Mouse (Mus musculus) heart, postnatal 36 days (tissue): ENCODE results near the gene Invs. TPM values are rescaled to one million over a fixed set of nuclear protein-coding genes. Genes with fewer than 3 reads are reported as not detected.

ENCODE experiments used
- DNase-seq, 2 experiments: peaks; one replicate each; pipeline ENCODE4 v3.0.0; 2021 to 2022
- intact Hi-C: fragments of 180-260 bp; cut with DNase I; formaldehyde crosslinking; loops from one replicate; pipeline ENCODE4 v1.15.1; 2025
- total RNA-seq, 2 experiments: library from RNA; stranded (reverse); gene quantifications; 2 replicates each; pipeline ENCODE4 v1.2.3; 2021

Gene Invs
- total RNA-seq, 2 experiments from 2014 or later = 2.5 to 3.4 TPM

DNA sequence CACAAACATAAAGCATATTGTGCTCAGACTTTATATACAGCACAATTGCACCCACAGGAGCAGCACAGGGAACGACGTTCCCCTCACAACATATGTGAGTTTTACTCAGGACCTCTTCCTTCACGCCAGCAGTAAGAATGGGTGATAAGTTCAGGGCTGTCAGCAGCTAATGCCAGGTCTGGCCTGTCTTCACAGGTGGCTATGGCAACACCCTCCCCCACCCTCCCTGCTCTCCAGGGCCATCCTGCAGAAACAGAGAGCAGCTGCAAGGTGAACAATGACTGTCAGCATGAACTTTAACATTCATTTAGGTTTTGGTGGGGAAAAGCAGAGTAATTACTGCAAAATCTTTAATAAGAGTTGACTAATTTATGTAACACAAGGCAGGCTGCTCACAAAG, 147.9 kb downstream of the Invs start:
- no peak for DNase-seq
- intact Hi-C loops = no loop called here

DNA sequence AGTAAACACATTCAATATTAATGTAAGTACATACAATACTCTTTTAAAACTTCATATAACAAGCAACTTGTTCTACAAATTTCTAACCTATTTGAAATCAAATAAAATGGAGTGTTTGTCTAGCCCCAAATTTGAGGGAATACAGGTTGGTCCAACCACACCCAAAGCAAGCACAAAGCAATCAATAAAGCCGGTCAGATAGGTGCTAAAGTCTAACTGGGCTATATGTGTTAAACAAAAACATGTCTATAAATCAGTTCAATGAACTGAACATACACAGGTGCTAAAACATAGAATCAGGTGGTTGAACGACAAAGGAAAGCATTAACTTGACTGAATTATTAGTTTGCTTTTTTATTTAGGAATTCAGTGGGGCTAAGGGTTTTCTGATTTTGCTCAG, 148.5 kb downstream of the Invs start:
- no peak for DNase-seq
- intact Hi-C loops = no loop called here

DNA sequence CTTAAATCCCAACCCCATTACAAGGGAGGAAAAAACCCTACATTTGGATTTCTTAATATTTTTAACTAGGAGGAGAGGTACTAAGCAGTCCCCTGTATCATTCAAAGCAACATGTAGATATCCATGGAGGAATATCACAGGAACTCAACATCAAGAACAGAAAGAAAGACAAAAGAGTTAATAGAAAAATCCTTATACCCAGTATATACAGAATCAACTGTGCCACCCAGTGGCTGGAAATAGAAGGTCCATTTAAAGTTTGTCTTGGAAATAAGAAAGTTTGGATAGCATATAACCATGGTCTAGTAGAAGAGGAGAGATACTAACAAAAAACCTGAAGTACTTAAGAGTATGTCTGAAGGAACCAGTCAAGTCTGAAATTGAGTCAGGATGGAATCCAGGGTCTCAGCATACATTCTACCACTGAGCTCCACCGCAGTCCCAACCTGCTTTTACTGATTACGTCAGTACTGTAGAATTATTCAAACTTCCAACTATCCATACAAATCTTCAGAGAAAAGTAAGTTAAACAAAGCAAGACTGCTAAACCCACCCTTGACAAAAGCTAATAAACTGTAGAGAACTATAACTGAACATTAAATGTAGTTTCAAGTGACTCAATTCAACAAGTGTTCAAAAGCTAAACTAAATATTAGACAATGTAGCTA, 174.7 kb downstream of the Invs start:
- intact Hi-C loops = no loop called here
- no peak for DNase-seq

DNA sequence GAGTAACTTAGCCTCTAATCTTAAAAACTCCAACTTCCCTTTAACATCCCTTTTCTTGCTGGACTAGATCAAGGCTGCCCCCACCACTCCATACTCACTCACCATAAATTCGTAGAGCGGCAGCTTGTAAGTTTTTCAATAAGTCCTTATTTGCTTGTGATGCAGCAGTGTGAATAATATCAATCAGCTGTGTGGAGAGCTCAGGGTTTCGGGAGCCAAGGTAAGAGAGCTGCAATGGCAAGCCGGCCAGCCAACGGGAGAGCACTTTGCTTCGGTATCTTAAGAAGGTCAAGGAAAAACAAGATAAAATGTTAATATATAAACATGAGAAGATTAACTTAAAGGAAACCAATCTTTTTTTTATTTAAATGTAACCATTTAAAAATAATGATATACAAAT, 178.9 kb downstream of the Invs start:
- no peak for DNase-seq
- intact Hi-C loops = no loop called here

DNA sequence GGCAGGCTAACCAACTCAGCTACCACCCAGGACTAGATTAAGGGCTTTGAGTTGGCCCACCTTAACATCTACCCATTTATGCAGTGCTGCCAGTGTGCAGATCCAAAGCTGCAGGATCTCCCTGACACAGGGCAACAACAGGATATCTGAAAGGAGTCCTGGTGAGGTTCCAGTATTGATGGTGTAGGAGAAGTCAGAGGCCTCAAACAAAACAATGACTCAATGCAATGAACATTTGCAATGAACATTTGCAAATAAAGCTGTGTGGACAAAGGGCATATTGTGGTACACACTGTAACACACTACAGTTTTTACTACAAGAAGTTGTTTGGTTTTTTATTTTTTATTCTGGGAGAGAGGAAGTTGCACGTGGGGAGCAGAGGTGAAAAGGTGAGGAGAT, 181.5 kb downstream of the Invs start:
- intact Hi-C loops = no loop called here

DNA sequence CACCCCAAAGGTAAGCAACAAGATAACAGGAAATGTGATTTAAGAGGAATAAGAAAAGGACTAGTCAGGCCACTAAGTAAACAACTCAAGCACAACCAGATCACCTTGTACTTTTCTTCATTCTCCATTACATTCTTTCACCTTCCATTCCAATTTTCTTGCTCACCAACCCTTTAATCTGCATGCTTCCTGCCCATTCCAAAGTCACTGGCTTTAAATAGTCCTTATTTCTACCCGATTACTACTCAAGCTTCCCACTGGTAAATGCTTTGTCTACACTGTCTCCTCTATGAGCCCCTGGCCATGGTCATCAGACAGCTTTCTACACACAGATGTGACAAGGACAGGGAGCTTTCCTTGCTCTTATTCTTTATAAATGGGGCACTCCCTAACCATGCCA, 191.4 kb downstream of the Invs start:
- no peak for DNase-seq
- intact Hi-C loops = loop anchor here (5.0 kb wide), 1 partner anchor 424 kb away; the partner anchor contains the start of gene Nr4a3

More for the DNA sequence above, 181.5 kb downstream of the Invs start:
- no peak for DNase-seq

DNA sequence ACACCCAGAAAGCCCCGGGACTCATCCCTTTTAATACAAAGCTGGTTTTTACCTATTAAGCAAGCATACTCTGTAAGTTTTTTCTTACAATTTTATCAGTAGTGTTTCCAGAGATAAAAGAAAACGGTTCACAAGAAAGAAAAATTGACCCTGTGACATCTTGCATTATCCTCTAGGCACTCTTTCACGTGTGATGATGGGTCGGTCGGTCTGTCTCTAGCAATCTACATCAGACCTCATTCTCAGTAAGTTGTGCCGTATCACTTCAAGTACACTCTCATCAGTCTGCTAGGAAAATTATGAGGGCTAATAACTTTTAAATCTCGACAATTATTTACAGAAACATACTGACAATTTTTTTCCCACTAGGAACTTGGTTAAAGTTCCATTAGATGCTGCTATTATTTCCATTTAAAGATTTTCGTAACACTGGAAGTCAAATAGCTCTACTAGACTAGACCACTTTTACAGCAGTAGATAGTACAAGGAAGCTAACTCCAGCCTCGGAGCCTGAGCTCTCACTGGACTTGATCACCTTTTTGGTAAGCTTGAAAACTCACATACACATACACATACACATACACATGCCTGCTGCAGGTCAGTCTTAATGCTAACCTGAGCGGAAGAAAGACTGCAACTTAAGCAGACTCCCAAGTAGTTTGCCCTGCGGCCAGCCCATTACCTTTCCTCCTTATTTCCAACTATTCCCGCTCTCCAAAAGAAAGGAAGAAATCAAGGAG, 192.7 kb downstream of the Invs start:
- DNase-seq = peak in 1 of 2 experiments; percentile 2

DNA sequence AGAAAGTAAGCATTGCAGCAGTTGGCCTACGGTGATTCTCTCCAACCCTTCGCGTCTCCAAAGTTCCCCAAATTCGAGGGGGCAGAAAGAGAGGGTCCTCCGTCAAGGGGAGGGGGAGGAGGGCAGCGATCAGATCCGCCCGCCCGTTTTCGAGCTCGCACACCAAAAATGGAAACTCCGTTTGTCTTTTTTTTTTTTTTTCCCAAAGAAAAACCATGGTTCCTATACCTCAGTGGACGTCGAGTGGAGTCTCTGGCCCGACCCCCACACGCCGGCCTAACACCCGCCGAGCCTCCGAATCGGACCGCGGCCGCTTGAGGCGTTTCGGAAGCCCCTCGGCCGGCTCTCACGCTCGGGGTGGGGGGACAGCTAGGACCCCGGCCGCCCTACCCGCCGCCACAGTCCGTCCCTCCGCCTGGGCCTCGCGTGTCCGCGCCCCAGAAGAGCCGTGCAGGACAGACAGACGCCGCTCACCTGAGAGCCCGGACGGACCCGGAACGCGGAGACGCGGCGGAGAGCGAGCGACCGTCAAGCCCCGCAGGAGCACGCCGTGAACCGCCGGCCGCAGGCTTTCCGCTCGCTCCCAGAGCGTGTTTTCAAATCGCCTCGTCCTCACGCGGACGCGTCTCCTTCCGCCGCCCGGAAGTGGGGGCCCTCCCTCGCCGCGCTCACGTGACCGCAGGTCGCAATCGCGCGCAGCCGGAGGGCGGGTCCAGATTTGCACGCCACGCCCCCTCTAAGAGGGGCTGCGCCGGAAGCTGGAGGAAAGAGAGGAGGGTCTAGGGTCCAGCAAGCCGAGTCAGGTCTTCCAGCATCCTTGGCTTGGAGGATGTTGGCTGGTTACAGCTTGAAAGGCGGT, 193.5 kb downstream of the Invs start, which contains the start of gene Tex10:
Gene Tex10 (minus strand): TSS at position 668 of the 859 bp plus-strand sequence.
- peak; percentile 91 to 93 for DNase-seq
- intact Hi-C loops = loop anchor here (2.0 to 5.0 kb wide), 3 partner anchors 68 to 426 kb away; partner anchors contain the start of gene Nr4a3

More for the DNA sequence above, 192.7 kb downstream of the Invs start:
- intact Hi-C loops = loop anchor here (2.0 to 5.0 kb wide), 3 partner anchors 69 to 425 kb away; partner anchors contain the start of gene Nr4a3

DNA sequence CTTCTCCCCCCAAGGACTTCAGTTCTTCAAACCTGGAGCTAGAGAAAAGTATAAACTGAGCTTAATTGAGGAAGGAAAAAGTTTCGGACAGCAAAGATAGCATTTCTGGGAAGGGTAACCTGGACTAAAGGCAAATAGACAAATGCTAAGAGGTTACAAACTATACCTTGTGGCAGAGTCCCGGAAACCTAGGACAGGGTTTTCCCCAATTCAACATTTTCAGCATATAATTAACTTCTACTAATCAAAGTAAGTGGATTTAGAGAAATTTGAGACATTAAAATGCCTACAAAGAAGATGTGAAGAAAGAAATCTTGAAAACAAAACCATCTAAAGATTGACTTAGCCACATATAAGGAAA, 194.1 kb downstream of the Invs start:
- intact Hi-C loops = loop anchor here (2.0 to 5.0 kb wide), 3 partner anchors 67 to 426 kb away; partner anchors contain the start of gene Nr4a3
- DNase-seq = no peak

DNA sequence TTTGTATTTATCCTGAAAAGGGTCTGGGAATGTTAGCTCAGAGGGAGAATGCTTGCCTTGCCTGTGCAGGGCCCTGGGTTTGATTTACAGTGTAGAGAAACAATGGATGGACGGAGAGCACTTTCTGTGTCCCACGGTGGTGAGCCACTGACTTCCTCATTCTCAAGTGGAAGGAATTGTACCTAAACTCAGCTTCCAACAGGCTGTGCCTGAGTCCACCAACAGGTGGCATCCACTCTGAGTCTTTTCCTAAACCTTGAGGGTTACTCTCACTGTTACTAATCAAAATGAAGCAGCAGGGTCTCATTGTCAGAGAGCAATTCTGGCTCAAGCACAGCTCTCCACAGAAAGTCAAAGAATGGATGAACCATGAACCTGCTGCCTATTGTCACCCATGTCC, 201.7 kb downstream of the Invs start:
- intact Hi-C loops = loop anchor here (1.0 kb wide), 1 partner anchor 200 kb away; no protein-coding TSS in a partner anchor
- DNase-seq = peak in 1 of 2 experiments; percentile 13

Other genes with a start within 250 kb of the Invs start
- gene Nr4a3, start 234.6 kb upstream of the Invs start, total RNA-seq = 10 to 100 TPM in 1 of 2 experiments, 1 to 10 TPM in 1; 2.3 to 12.3 TPM
- gene Stx17, start 154.8 kb upstream of the Invs start, total RNA-seq = 10 to 100 TPM; 27.7 to 30.8 TPM
- 10 to 100 TPM; 28.7 to 34.2 TPM for gene Erp44, start 202 bp upstream of the Invs start, total RNA-seq
- gene Tex10, start 193.7 kb downstream of the Invs start, total RNA-seq = 1 to 10 TPM; 8.1 to 9.2 TPM